Mouse (Mus musculus): Measurements from ENCODE around the gene Sh3rf3. TPM values are rescaled to one million over a fixed set of nuclear protein-coding genes. Genes with fewer than 3 reads are reported as not detected.

Sh3rf3 gene
- polyA plus RNA-seq, 1 experiment from 2014 or later: 0.23 TPM

DNA sequence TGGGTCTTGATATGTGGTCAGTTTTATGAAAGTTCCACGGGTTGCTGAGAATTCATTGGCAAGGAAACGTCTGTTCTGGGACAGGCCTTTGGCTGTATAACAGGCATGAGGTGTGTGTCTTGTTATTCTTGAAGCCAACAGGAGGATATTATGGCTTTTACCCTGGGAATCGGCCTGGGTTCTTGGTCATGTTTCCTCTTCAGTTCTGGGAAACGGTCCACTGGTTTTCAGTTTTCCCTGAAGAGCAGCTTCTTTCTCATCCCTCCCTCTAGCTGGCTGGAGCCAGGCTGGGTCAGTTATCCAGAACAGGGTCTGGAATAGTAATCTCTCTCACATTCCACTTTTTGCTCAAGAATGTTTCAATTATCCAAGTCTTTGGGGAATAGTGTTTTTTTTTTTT, 147.0 kb downstream of the Sh3rf3 start:
- no peaks in the 10 kb centered on the region for H3K27me3 ChIP-seq (replicated peaks)
- ATAC-seq (ENCODE audit: extremely low read depth, insufficient number of reproducible peaks, low FRiP score, low TSS enrichment): no peak
- H3K9ac ChIP-seq: no peak overlapping the region
- 79% methylated on average over 4 of the region's 4 CpGs for WGBS
- no peak overlapping the region for H3K4me3 ChIP-seq
- H3K36me3 ChIP-seq: no peaks in the 10 kb centered on the region
- H3K9me3 ChIP-seq: no peaks in the 10 kb centered on the region; the same call in 1 of the 2 replicates
- H3K27ac ChIP-seq (replicated peaks): no peak overlapping the region
- no peak overlapping the region for H3K4me2 ChIP-seq
- H3K4me1 ChIP-seq: no peaks in the 10 kb centered on the region

DNA sequence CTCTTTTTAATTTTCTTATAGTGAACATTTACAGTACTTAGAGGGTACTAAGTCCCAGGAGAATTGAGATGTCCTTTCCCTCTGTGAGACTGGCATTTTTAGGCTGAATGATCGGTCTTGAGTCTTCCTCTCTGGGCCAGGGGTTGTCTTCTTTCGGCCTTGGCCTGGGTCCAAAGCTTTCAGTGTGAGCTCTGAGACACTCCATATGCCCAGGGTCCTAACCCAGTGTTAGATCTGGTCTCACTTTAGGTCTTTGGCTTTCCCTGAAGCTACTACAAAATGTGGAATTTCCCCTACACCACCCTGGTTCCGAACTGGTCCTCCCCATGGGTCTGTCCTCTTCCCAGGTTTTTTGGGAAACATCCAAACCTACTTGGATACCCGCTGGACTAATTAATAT, 155.1 kb downstream of the Sh3rf3 start:
- H3K27me3 ChIP-seq (replicated peaks): no peaks in the 10 kb centered on the region
- H3K4me2 ChIP-seq: no peak overlapping the region
- no peak for ATAC-seq (ENCODE audit: extremely low read depth, insufficient number of reproducible peaks, low FRiP score, low TSS enrichment)
- no peak overlapping the region for H3K9ac ChIP-seq
- no peaks in the 10 kb centered on the region for H3K36me3 ChIP-seq
- H3K4me3 ChIP-seq: no peak overlapping the region
- H3K9me3 ChIP-seq: no peaks in the 10 kb centered on the region
- H3K27ac ChIP-seq (replicated peaks): no peak overlapping the region
- no peaks in the 10 kb centered on the region for H3K4me1 ChIP-seq
- WGBS: 58% methylated on average over 4 of the region's 4 CpGs

GRCm38 (mm10) chr10:58969351-58969750, 156.2 kb downstream of the Sh3rf3 start:
- no peak overlapping the region for H3K4me3 ChIP-seq
- WGBS: 82% methylated on average over 5 of the region's 5 CpGs
- H3K27ac ChIP-seq (replicated peaks): no peak overlapping the region
- no peak for ATAC-seq (ENCODE audit: extremely low read depth, insufficient number of reproducible peaks, low FRiP score, low TSS enrichment)
- H3K4me1 ChIP-seq: no peaks in the 10 kb centered on the region
- H3K9ac ChIP-seq: no peak overlapping the region
- H3K4me2 ChIP-seq: no peak overlapping the region
- H3K9me3 ChIP-seq: 0 out of 2 replicates have a peak, but pooled peaks cover 6% of the 10 kb centered on the region
- H3K36me3 ChIP-seq: no peaks in the 10 kb centered on the region
- no peaks in the 10 kb centered on the region for H3K27me3 ChIP-seq (replicated peaks)

GRCm38 (mm10) chr10:58972115-58972514, 159.0 kb downstream of the Sh3rf3 start:
- H3K36me3 ChIP-seq: no peaks in the 10 kb centered on the region
- H3K4me3 ChIP-seq: no peak overlapping the region
- 48% methylated on average over 1 of the region's 1 CpGs for WGBS
- no peaks in the 10 kb centered on the region for H3K4me1 ChIP-seq
- H3K9me3 ChIP-seq: 0 out of 2 replicates have a peak, but pooled peaks cover 6% of the 10 kb centered on the region
- no peak for ATAC-seq (ENCODE audit: extremely low read depth, insufficient number of reproducible peaks, low FRiP score, low TSS enrichment)
- no peak overlapping the region for H3K9ac ChIP-seq
- H3K27ac ChIP-seq (replicated peaks): no peak overlapping the region
- no peak overlapping the region for H3K4me2 ChIP-seq
- H3K27me3 ChIP-seq (replicated peaks): no peaks in the 10 kb centered on the region

DNA sequence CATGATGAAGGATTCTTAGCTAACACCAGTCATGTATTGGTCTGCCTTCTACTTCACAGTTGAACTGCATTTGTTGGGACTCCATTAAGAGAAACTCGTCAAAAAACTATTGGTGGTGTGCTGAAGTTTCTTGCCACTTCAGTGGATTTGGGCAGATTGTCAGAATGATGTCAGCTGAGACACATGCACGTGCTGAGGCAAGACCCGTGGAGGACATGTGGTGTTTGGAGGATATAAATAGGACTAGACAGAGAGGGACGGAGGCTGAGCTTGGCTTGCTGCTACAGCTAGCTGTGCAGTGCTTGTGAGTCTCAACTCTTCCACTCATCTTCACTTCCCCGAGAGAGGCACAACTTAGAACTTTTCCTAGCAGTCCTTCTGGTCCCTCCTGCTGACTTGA, 161.0 kb downstream of the Sh3rf3 start:
- WGBS: 48% methylated on average over 5 of the region's 5 CpGs
- Histone ChIP-seq H3K9ac (no peak overlapping the region), H3K4me3 (no peak overlapping the region), H3K27me3 (replicated peaks) (no peaks in the 10 kb centered on the region), H3K9me3 (0 out of 2 replicates have a peak, but pooled peaks cover 6% of the 10 kb centered on the region), H3K4me1 (no peaks in the 10 kb centered on the region), H3K4me2 (no peak overlapping the region), H3K27ac (replicated peaks) (no peak overlapping the region), H3K36me3 (no peaks in the 10 kb centered on the region)
- no peak for ATAC-seq (ENCODE audit: extremely low read depth, insufficient number of reproducible peaks, low FRiP score, low TSS enrichment)

- Histone ChIP-seq H3K27me3 (replicated peaks) (no peaks in the 10 kb centered on the region), H3K36me3 (no peaks in the 10 kb centered on the region), H3K27ac (replicated peaks) (no peak overlapping the region), H3K4me2 (no peak overlapping the region), H3K4me1 (no peaks in the 10 kb centered on the region), H3K4me3 (no peak overlapping the region), H3K9ac (no peak overlapping the region), H3K9me3 (no peaks in the 10 kb centered on the region)
- WGBS: 66% methylated on average over 7 of the region's 7 CpGs
- no peak for ATAC-seq (ENCODE audit: extremely low read depth, insufficient number of reproducible peaks, low FRiP score, low TSS enrichment)
These were observed 166.3 kb downstream of the Sh3rf3 start for GRCm38 (mm10) chr10:58979320-58979959.

GRCm38 (mm10) chr10:58981674-58982329, 168.6 kb downstream of the Sh3rf3 start:
- WGBS: 82% methylated on average over 9 of the region's 9 CpGs
- Histone ChIP-seq H3K9me3 (no peaks in the 10 kb centered on the region), H3K36me3 (no peaks in the 10 kb centered on the region), H3K4me3 (no peak overlapping the region), H3K27ac (replicated peaks) (no peak overlapping the region), H3K4me1 (no peaks in the 10 kb centered on the region), H3K9ac (no peak overlapping the region), H3K27me3 (replicated peaks) (no peaks in the 10 kb centered on the region), H3K4me2 (no peak overlapping the region)
- no peak for ATAC-seq (ENCODE audit: extremely low read depth, insufficient number of reproducible peaks, low FRiP score, low TSS enrichment)

DNA sequence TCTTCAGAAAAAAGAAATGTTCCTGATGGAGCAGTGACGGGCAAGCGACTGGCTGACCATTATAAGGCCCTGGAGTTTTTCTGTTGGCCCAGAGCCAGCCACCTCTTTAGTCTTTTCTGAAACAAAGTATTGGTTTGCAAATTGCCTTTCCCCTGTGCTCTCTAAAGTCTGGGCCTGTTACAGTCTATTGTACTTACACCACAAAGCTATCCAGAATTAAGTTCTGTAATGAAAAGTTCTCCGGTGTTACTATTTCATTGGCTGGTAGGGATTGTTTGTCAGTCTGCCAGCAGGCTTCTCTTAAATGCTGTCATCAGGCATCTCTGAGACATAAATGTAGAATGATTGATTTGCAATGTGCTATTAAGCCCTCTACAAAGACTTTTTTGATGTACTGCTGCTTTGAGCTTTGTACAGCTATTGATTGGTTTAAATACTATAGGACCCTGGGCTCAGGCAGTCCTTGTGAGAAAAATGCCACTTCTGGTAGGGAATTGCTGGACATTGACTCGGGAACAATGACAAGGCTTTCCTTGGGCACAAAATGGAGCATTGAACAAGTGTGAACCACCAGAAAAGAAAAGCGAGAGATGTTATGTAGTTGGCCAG, 169.5 kb downstream of the Sh3rf3 start:
- Histone ChIP-seq H3K9me3 (no peaks in the 10 kb centered on the region), H3K36me3 (no peaks in the 10 kb centered on the region), H3K4me2 (no peak overlapping the region), H3K27me3 (replicated peaks) (0 out of 2 replicates have a peak, but pooled peaks cover 5% of the 10 kb centered on the region), H3K27ac (replicated peaks) (no peak overlapping the region), H3K4me1 (no peaks in the 10 kb centered on the region), H3K9ac (no peak overlapping the region), H3K4me3 (no peak overlapping the region)
- WGBS: 76% methylated on average over 5 of the region's 5 CpGs
- no peak for ATAC-seq (ENCODE audit: extremely low read depth, insufficient number of reproducible peaks, low FRiP score, low TSS enrichment)

- Histone ChIP-seq H3K4me3 (no peak overlapping the region), H3K27ac (replicated peaks) (no peak overlapping the region), H3K36me3 (no peaks in the 10 kb centered on the region), H3K4me1 (no peaks in the 10 kb centered on the region), H3K9ac (no peak overlapping the region), H3K4me2 (no peak overlapping the region), H3K27me3 (replicated peaks) (0 out of 2 replicates have a peak, but pooled peaks cover 5% of the 10 kb centered on the region), H3K9me3 (no peaks in the 10 kb centered on the region)
- 71% methylated on average over 3 of the region's 3 CpGs for WGBS
- ATAC-seq (ENCODE audit: extremely low read depth, insufficient number of reproducible peaks, low FRiP score, low TSS enrichment): no peak
These were observed 178.5 kb downstream of the Sh3rf3 start for GRCm38 (mm10) chr10:58991611-58992010.

- Histone ChIP-seq H3K27me3 (replicated peaks) (no peaks in the 10 kb centered on the region), H3K4me1 (no peaks in the 10 kb centered on the region), H3K27ac (replicated peaks) (no peak overlapping the region), H3K4me2 (no peak overlapping the region), H3K9me3 (no peaks in the 10 kb centered on the region), H3K4me3 (no peak overlapping the region), H3K9ac (no peak overlapping the region), H3K36me3 (no peaks in the 10 kb centered on the region)
- ATAC-seq (ENCODE audit: extremely low read depth, insufficient number of reproducible peaks, low FRiP score, low TSS enrichment): no peak
- whole genome bisulfite sequencing: 49% methylated on average over 2 of the region's 2 CpGs
These were observed 181.6 kb downstream of the Sh3rf3 start for GRCm38 (mm10) chr10:58994726-58995125.

- no peak for ATAC-seq (ENCODE audit: extremely low read depth, insufficient number of reproducible peaks, low FRiP score, low TSS enrichment)
- Histone ChIP-seq H3K27ac (replicated peaks) (no peak overlapping the region), H3K36me3 (no peaks in the 10 kb centered on the region), H3K4me2 (no peak overlapping the region), H3K4me3 (no peak overlapping the region), H3K4me1 (no peaks in the 10 kb centered on the region), H3K9ac (no peak overlapping the region), H3K9me3 (no peaks in the 10 kb centered on the region), H3K27me3 (replicated peaks) (no peaks in the 10 kb centered on the region)
- 56% methylated on average over 3 of the region's 3 CpGs for WGBS
These were observed 182.0 kb downstream of the Sh3rf3 start for GRCm38 (mm10) chr10:58995132-58995531.

Measured in heart, embryonic 13.5 days (tissue).